Mouse (Mus musculus) cerebellum, postnatal 36 days (tissue): ENCODE data around the gene Utp11.

Experiments
- DNase-seq, 2 experiments: peaks; one replicate each; pipeline ENCODE4 v3.0.0; 2021 to 2022; ENCODE audit warnings: mixed read lengths in 2 of 2

The Utp11 gene

GRCm38 (mm10) chr4:124703881-124704796, 10.7 kb upstream of the Utp11 start:
- no peak for DNase-seq

- DNase-seq: peak in 1 of 2 experiments; percentile 19
Measured at GRCm38 (mm10) chr4:124703406-124703805, 10.0 kb upstream of the Utp11 start.

- peak in 1 of 2 experiments; percentile 17 for DNase-seq
Measured at GRCm38 (mm10) chr4:124701916-124702315, 8.5 kb upstream of the Utp11 start.

GRCm38 (mm10) chr4:124701052-124701845, 7.8 kb upstream of the Utp11 start:
- DNase-seq: no peak

GRCm38 (mm10) chr4:124700248-124700971, 7.0 kb upstream of the Utp11 start, which contains the start of gene Fhl3:
Gene Fhl3 (plus strand): TSS chr4:124700701.
- peak in 1 of 2 experiments; percentile 14 for DNase-seq

- DNase-seq: no peak
Measured at GRCm38 (mm10) chr4:124699791-124700190, 6.4 kb upstream of the Utp11 start.

- DNase-seq: no peak
Measured at GRCm38 (mm10) chr4:124695786-124696516, 2.6 kb upstream of the Utp11 start.

- no peak for DNase-seq
Measured at GRCm38 (mm10) chr4:124694572-124694971, 1.2 kb upstream of the Utp11 start.

- DNase-seq: no peak
Measured at GRCm38 (mm10) chr4:124692416-124692861, 961 bp downstream of the Utp11 start.

GRCm38 (mm10) chr4:124691455-124691854, 1.9 kb downstream of the Utp11 start:
- DNase-seq: no peak

GRCm38 (mm10) chr4:124685897-124686402, 7.5 kb downstream of the Utp11 start:
- no peak for DNase-seq

- no peak for DNase-seq
Measured at GRCm38 (mm10) chr4:124685453-124685852, 7.9 kb downstream of the Utp11 start.

- no peak for DNase-seq
Measured at GRCm38 (mm10) chr4:124685004-124685403, 8.4 kb downstream of the Utp11 start.

- DNase-seq: peak; percentile 41 to 45
Measured at GRCm38 (mm10) chr4:124683474-124683873, 9.9 kb downstream of the Utp11 start.

GRCm38 (mm10) chr4:124682270-124682669, 11.1 kb downstream of the Utp11 start:
- no peak for DNase-seq

- DNase-seq: no peak
Measured at GRCm38 (mm10) chr4:124675958-124676357, 17.4 kb downstream of the Utp11 start.

GRCm38 (mm10) chr4:124675037-124675436, 18.4 kb downstream of the Utp11 start:
- peak; percentile 69 to 75 for DNase-seq

- no peak for DNase-seq
Measured at GRCm38 (mm10) chr4:124674334-124675032, 18.9 kb downstream of the Utp11 start.

- peak; percentile 62 to 65 for DNase-seq
Measured at GRCm38 (mm10) chr4:124672347-124673320, 20.8 kb downstream of the Utp11 start.

GRCm38 (mm10) chr4:124671583-124671982, 21.8 kb downstream of the Utp11 start:
- DNase-seq: no peak
